Comparison of ENCODE assay signal across 8 mouse cellular contexts in the genomic region with DNA sequence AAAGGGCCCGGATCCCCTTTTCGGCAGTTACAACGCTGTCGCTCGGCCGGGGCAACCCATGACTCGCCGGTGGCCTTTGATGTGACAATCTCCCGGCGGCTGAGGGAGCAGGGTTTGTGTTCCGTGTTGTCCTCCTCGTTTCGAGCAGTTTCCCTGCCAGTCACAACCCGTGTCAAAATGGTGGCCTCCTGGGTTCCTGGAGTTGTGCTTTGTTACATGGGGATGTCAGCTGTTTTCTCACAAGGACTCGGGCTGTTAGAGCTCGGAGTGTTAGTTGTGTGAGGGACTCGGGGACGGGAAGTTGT. TPM values are rescaled to one million over a fixed set of nuclear protein-coding genes. Genes with fewer than 3 reads are reported as not detected.
DNase-seq lines count a peak whose midpoint lies in the region; ATAC-seq and TF ChIP-seq lines count a peak whose summit lies in the region.

No protein-coding gene starts in this region.

- H3K27ac ChIP-seq in kidney, postnatal 0 days, result peak overlapping the region; percentile 100
- peak overlapping the region; percentile 96 for H3K27ac ChIP-seq in cortical plate, adult 2 months (ENCODE audit: insufficient read depth, low read length)
- peak overlapping the region; percentile 96 for H3K27ac ChIP-seq in intestine, embryonic 15.5 days
- peak overlapping the region; percentile 97; the same call in 1 of the 2 replicates for H3K27ac ChIP-seq in neural tube, embryonic 12.5 days

- peak overlapping the region; percentile 99 for H3K4me3 ChIP-seq in kidney, postnatal 0 days (replicated peaks; ENCODE audit: low read depth, low read length)
- peak overlapping the region; percentile 50 for H3K4me3 ChIP-seq in cortical plate, adult 2 months (ENCODE audit: insufficient read depth, low read length)
- peak overlapping the region; percentile 93 for H3K4me3 ChIP-seq in intestine, embryonic 15.5 days (replicated peaks)
- H3K4me3 ChIP-seq in neural tube, embryonic 12.5 days, result peak overlapping the region; percentile 95

- TF ChIP-seq CTCF in kidney, postnatal 0 days (IDR thresholded peaks at IDR 0.05; ENCODE audit: low read depth), result no peak
- no peak for TF ChIP-seq CTCF in cortical plate, adult 2 months (IDR thresholded peaks at IDR 0.05; ENCODE audit: extremely low read depth, insufficient read depth, low read length)

- H3K4me1 ChIP-seq in kidney, postnatal 0 days (replicated peaks; ENCODE audit: insufficient read depth, low read length), result peaks cover 5% of the 10 kb centered on the region; the same call in 1 of the 2 replicates
- H3K4me1 ChIP-seq in cortical plate, adult 2 months (ENCODE audit: control insufficient read depth, insufficient read depth, low read length), result peaks cover 6% of the 10 kb centered on the region; the same call in 1 of the 2 replicates
- peaks cover 26% of the 10 kb centered on the region for H3K4me1 ChIP-seq in intestine, embryonic 15.5 days (replicated peaks)
- peaks cover 28% of the 10 kb centered on the region for H3K4me1 ChIP-seq in neural tube, embryonic 12.5 days

- H3K36me3 ChIP-seq in kidney, postnatal 0 days (ENCODE audit: insufficient read depth, low read length), result peaks cover 35% of the 10 kb centered on the region
- peaks cover 15% of the 10 kb centered on the region for H3K36me3 ChIP-seq in intestine, embryonic 15.5 days
- H3K36me3 ChIP-seq in neural tube, embryonic 12.5 days, result peaks cover 49% of the 10 kb centered on the region

- WGBS in kidney, postnatal 0 days, result under 1% methylated on average over 18 of the region's 18 CpGs
- WGBS in intestine, embryonic 15.5 days, result 2% methylated on average over 18 of the region's 18 CpGs
- 1% methylated on average over 18 of the region's 18 CpGs for WGBS in neural tube, embryonic 12.5 days

- H3K4me2 ChIP-seq in kidney, postnatal 0 days (ENCODE audit: low read length), result peak overlapping the region; percentile 86
- H3K4me2 ChIP-seq in intestine, embryonic 15.5 days (replicated peaks), result peak overlapping the region; percentile 65
- peak overlapping the region; percentile 83 for H3K4me2 ChIP-seq in neural tube, embryonic 12.5 days (replicated peaks)

- H3K27me3 ChIP-seq in kidney, postnatal 0 days (ENCODE audit: insufficient read depth, low read length), result no peaks in the 10 kb centered on the region
- H3K27me3 ChIP-seq in intestine, embryonic 15.5 days (replicated peaks), result no peaks in the 10 kb centered on the region
- H3K27me3 ChIP-seq in neural tube, embryonic 12.5 days (replicated peaks), result no peaks in the 10 kb centered on the region

- H3K9ac ChIP-seq in kidney, postnatal 0 days (ENCODE audit: low read depth, low read length), result peak overlapping the region; percentile 100
- peak overlapping the region; percentile 97 for H3K9ac ChIP-seq in intestine, embryonic 15.5 days
- H3K9ac ChIP-seq in neural tube, embryonic 12.5 days, result peak overlapping the region; percentile 96

- TF ChIP-seq POLR2A in cortical plate, adult 2 months (IDR thresholded peaks at IDR 0.05; ENCODE audit: extremely low read depth, insufficient read depth, low read length), result no peak

- DNase-seq in kidney, postnatal 0 days (ENCODE audit: low spot score), result peak; percentile 15
- DNase-seq in kidney, postnatal 25 days, result no peak
- no peak for DNase-seq in urinary bladder, adult 2 months (ENCODE audit: low spot score)
- no peak for DNase-seq in adrenal gland, postnatal 4 days (ENCODE audit: low spot score in 2 of 2)
- DNase-seq in gastrocnemius, postnatal 10 days, result no peak

- no peaks in the 10 kb centered on the region for H3K9me3 ChIP-seq in kidney, postnatal 0 days (replicated peaks; ENCODE audit: low read length)
- no peaks in the 10 kb centered on the region for H3K9me3 ChIP-seq in intestine, embryonic 15.5 days
- H3K9me3 ChIP-seq in neural tube, embryonic 12.5 days, result no peaks in the 10 kb centered on the region

- no peak for ATAC-seq in kidney, postnatal 0 days (replicated peaks; ENCODE audit: low FRiP score, low read depth)
- no peak for ATAC-seq in intestine, embryonic 15.5 days
- no peak for ATAC-seq in neural tube, embryonic 12.5 days (ENCODE audit: low FRiP score, low read depth)

RNA-seq across cellular contexts. Expression of gene Eif5, which starts 1.2 kb away (rescaled TPM):
- 673 and 701 TPM in 2 replicates for polyA plus RNA-seq in kidney, postnatal 0 days (2015; fragmentation: Nextera tagmentation; extraction: Ambion mirVana)
- polyA plus RNA-seq in cortical plate, adult 2 months (2012; rRNA removed), result 149 and 160 TPM in 2 replicates
- 574 and 692 TPM in 2 replicates for polyA plus RNA-seq in intestine, embryonic 15.5 days (2015; fragmentation: Nextera tagmentation; extraction: Ambion mirVana)
- polyA plus RNA-seq in neural tube, embryonic 12.5 days (2016; fragmentation: Nextera tagmentation; extraction: Ambion mirVana), result 650 and 706 TPM in 2 replicates
- 139 and 141 TPM in 2 replicates for polyA plus RNA-seq in urinary bladder, adult 2 months (2012; rRNA removed)
- total RNA-seq in adrenal gland, postnatal 4 days (2021), result 100 to 1,000 TPM; 395 to 408 TPM
- 100 to 1,000 TPM; 140 to 154 TPM for total RNA-seq in gastrocnemius, postnatal 10 days (2021)

RNA-seq across cellular contexts. Expression of gene Mark3, which starts 35.3 kb away (rescaled TPM):
- polyA plus RNA-seq in kidney, postnatal 0 days (2015; fragmentation: Nextera tagmentation; extraction: Ambion mirVana), result 37.9 and 38.6 TPM in 2 replicates
- polyA plus RNA-seq in cortical plate, adult 2 months (2012; rRNA removed), result 73.9 and 76.5 TPM in 2 replicates
- polyA plus RNA-seq in intestine, embryonic 15.5 days (2015; fragmentation: Nextera tagmentation; extraction: Ambion mirVana), result 22.4 and 30.5 TPM in 2 replicates
- polyA plus RNA-seq in neural tube, embryonic 12.5 days (2016; fragmentation: Nextera tagmentation; extraction: Ambion mirVana), result 84.3 and 88.3 TPM in 2 replicates
- 56.1 and 59.8 TPM in 2 replicates for polyA plus RNA-seq in urinary bladder, adult 2 months (2012; rRNA removed)
- 100 to 1,000 TPM; 104 to 111 TPM for total RNA-seq in adrenal gland, postnatal 4 days (2021)
- total RNA-seq in gastrocnemius, postnatal 10 days (2021), result 10 to 100 TPM; 50.2 to 62.4 TPM

RNA-seq across cellular contexts. Expression of gene Gm266, which starts 53.4 kb away (rescaled TPM):
- polyA plus RNA-seq in kidney, postnatal 0 days (2015; fragmentation: Nextera tagmentation; extraction: Ambion mirVana), result 97.1 and 109 TPM in 2 replicates
- 6.3 and 9.1 TPM in 2 replicates for polyA plus RNA-seq in cortical plate, adult 2 months (2012; rRNA removed)
- polyA plus RNA-seq in intestine, embryonic 15.5 days (2015; fragmentation: Nextera tagmentation; extraction: Ambion mirVana), result 17.7 and 19.9 TPM in 2 replicates
- polyA plus RNA-seq in neural tube, embryonic 12.5 days (2016; fragmentation: Nextera tagmentation; extraction: Ambion mirVana), result 2.5 and 4.1 TPM in 2 replicates
- 5.9 and 6.7 TPM in 2 replicates for polyA plus RNA-seq in urinary bladder, adult 2 months (2012; rRNA removed)
- total RNA-seq in adrenal gland, postnatal 4 days (2021), result 10 to 100 TPM in 1 of 2 experiments, 1 to 10 TPM in 1; 1.4 to 11.3 TPM
- 1 to 10 TPM; 4.7 to 6.5 TPM for total RNA-seq in gastrocnemius, postnatal 10 days (2021)
